Mouse (Mus musculus) CD4-positive, CD25-positive, alpha-beta regulatory T cell, adult 2 months (primary cell): Measurements from ENCODE around the gene Eed.

Source experiments
- DNase-seq: peaks from one replicate; pipeline ENCODE4 v3.0.0-alpha.2; 2012; ENCODE audit warnings: low read depth, low spot score

The Eed gene

DNA sequence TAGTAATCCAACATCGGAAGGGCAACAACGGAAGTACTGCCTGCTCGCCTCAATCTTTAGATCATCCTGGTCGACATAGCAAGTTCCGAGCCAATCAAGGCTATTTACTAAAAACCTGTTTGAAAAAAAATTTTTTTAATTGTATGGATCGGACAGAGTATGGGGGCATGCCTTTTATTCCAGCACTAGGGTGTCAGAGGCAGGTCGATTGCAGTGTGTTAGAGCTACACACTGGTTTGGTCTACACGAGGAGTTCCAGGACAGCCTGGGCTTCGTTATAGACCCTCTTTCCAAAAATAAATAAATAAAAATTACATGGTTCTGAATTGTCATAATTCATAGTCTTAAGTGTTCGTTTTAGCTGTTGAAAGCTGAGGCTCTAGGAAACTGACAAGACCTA, 774 bp upstream of the Eed start:
- no peak for DNase-seq

DNA sequence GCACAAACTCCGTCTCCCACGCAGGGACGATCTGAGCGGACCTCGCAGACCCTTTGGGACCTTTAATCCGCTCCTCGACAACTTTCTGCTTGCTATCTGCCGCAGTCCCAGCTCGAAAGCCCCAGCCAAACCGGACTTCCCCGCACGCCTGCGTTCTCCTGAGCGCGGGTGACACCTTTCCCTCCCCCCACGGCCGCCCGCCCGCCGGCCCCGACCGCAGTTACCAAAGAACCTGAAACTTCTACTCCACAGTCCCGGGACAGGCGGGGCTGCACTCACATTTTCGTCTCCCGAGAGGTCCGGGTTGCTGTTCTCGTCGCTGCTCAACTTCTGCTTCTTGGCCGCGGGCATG, 674 bp downstream of the Eed start:
- DNase-seq = no peak

GRCm38 (mm10) chr7:89979432-89980130, 1.2 kb downstream of the Eed start:
- no peak for DNase-seq

DNA sequence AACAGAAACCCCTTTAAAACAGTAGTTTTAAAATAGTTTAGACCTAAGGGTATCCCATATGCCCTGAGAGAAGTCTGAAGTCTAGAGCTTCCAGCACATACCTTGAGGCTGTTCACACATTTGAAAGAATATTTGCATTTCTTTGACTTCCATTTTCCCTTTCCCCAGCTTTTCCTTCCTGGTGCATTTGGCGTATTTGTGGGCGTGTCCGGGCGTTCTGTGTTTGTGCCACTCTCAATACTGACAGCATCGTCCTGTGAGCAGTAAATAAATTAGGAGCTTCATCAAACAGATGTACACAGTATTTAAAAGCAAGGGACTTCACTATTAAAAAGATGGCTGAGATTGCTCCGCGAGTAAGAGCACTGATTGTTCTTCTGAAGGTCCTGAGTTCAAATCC, 4.0 kb downstream of the Eed start:
- DNase-seq = no peak

GRCm38 (mm10) chr7:89975571-89975970, 5.2 kb downstream of the Eed start:
- DNase-seq = no peak

DNA sequence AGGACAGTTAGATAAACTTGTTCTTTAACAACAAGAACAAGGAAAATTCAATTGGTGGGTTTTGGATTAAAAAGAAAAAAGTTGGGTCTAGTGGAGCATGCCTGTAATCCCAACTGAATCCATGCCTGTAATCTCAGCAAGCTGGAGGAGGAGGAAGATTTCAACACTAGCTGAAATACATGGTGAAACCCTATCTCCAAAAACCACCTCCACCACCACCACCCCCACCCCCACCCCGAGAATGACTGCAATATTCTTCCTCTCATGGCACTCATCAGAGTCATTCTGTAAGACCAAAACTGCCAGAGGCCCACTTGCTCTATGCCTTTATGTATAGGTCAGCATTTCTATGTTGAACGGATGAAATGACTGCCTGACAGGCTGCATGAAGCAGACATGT, 13.5 kb downstream of the Eed start:
- no peak for DNase-seq

- DNase-seq = no peak
Measured at GRCm38 (mm10) chr7:89966771-89967170, 14.0 kb downstream of the Eed start.

- DNase-seq = no peak
Measured at GRCm38 (mm10) chr7:89963135-89963534, 17.6 kb downstream of the Eed start.

GRCm38 (mm10) chr7:89957300-89957699, 23.5 kb downstream of the Eed start:
- DNase-seq = no peak

DNA sequence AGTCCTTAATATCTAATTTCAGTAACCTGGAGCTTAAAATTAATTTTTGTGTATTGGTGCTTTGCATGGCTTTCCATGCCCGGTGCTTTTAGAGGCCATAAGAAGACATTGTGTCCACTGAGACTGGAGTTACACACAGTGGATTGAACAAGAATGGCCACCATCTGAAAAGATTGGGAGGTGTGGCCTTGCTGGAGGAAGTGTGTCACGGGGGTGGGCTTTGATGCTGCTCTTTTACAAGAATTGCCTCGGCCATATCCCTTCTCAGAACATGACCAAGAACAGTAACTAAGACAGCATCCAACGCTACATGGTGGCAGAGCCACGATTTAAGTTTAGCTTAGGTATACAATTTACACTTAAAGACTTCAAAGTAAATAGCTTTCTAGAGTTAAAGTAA, 26.5 kb downstream of the Eed start:
- DNase-seq = no peak

DNA sequence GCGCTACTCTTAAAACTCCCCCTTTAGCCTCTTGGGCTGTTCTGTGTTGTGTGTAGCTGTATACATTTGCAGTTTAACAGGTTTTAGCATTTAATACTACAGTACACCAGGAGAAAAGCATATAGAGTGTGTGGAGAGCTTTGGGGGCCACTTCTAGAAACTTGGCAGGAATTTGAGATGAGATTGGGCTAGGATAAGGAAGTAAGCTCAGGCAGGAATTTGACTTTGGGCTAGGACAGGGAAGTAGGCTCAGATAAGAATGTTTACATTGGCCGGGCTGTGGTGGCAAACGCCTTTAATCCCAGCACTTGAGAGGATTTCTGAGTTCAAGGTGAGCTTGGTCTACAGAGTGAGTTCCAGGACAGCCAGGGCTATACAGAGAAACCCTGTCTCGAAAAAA, 31.4 kb downstream of the Eed start:
- DNase-seq = no peak

GRCm38 (mm10) chr7:89948026-89948425, 32.8 kb downstream of the Eed start:
- DNase-seq = no peak

DNA sequence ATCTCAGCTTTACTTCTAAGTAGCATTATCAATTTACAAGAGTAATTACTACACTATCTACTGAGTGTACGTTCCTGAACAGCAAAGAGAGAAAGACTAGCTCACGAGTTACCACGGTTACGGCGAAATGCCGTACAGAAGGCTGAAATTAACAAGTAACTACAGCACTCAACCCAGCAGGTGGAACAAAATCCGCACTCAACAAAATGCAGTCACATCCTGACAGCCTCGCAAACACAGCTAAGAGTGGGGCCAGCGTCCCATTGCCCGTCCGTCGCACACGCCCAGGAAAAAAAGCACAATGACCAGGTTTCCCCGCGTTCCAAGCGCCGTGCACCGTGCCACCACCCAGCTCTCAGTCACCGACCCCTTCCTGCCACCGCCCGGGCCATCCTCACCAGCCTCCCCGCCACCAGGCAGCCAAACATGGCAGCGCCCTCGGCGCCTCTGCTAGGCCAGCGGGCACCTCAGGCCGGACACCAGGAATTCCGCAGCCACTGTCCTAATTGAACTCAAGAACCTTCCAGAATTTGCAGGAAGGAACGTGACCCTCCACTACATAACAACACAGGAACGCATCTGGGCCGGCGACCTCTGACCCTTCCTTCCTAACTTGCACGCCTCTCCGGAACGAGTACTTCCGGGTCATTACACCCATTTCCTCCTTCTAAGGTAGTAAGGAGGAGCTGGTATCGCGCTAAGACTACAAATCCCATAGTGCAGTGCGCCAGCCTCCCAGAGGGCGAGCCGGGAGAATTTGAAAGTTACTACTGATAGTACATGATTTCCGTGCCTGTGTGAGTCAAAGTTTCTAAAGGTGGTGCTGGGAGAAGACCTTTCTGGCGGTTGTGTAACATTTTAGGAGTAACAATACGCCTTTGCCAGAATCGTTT, 40.0 kb downstream of the Eed start, which contains the start of gene Hikeshi:
TSS of gene Hikeshi (minus strand) at position 634 of the 893 bp plus-strand sequence.
- DNase-seq = peak; percentile 98

DNA sequence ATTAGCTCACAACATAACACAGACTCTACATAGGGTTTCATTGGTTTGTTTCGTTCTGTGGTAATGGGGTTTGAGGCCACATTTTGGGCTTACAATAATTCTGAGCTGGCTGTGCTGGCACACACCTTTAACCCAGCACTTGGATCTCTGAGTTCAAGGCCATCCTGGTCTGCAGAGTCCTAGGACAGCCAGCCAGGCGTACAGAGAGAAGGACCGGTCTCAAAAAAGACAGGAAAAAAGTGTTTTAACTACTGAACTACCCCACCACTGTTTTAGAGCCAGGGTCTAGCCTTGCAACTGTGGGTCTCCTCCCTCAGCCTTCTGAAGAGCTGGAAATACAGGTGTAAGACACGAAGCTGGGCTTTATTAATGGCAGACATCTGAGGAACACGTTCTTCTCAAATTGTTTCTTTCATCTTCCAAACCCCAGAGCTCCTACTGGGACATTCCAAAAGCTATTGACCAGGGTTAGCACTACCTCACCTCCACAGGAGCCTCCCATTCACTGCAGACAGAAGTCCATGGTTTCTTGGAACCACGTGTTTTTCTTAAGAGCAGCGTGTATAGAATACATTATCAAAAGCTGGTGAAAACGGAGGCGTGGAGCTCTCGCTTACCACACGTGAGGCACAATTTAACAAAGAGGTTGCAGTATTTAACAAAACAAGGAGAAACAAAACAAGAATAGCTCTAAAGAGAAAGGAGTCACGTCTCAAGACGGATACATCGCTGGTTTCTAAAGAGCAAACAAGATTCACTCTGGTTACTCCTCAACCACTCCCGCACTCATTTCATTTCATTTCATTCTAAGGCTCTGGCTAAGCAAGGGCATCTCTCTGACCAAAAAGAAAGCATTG, 41.1 kb downstream of the Eed start:
- no peak for DNase-seq

GRCm38 (mm10) chr7:89923441-89924180, 57.2 kb downstream of the Eed start:
- no peak for DNase-seq

GRCm38 (mm10) chr7:89917776-89918175, 63.0 kb downstream of the Eed start:
- no peak for DNase-seq

GRCm38 (mm10) chr7:89916711-89917110, 64.1 kb downstream of the Eed start:
- DNase-seq = no peak

GRCm38 (mm10) chr7:89913432-89914158, 67.2 kb downstream of the Eed start:
- no peak for DNase-seq

DNA sequence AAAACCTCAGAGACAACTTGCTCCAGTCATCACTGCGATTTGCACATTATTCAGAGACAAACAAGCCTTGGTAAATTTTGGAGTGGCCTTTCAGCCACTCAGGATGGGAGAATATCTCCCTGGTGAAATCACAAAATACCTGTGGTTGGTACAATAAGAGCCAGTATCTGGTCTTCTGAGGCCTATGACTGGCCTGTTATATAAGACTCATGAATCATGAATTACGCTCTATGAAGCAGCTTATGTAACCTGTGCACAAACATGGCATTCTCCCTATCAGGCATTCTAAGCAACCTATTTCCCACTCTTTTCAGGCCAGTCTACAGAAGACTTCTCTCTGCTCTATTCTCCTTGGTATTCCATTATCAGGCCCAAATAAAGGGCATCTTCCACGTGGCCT, 68.4 kb downstream of the Eed start:
- DNase-seq = no peak

DNA sequence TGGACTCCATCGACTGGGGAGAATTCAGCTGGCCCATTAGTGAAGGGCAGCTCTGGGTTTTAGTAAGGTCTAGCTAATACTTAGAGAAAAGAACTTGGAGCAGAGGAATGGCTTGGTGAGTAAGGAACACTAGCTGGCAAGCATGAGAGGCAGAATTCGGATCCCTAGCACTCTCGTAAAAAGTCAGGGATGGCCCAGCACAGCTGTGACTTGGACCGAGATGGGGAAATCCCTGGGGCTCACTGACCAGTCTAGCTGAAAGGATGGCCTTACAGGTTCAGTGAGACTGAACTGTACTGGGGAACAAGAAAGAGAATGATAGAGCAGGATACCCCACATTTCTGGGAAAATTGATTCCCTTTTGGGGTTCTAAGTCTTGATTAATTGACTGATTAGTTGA, 71.1 kb downstream of the Eed start:
- DNase-seq = no peak
